Mouse (Mus musculus) heart, embryonic 16.5 days (tissue): Measurements from ENCODE around the gene Cox20. TPM values are rescaled to one million over a fixed set of nuclear protein-coding genes. Genes with fewer than 3 reads are reported as not detected.

Source experiments
- ATAC-seq: fragments of 200-750 bp; cut with Nextera tagmentation; replicated peaks from 2 replicates; pipeline ENCODE4 v1.8.0; 2017; ENCODE audit warnings: moderate number of reproducible peaks; ENCODE audit not compliant: insufficient read depth, low FRiP score; ENCODE audit errors: extremely low read depth
- H3K27ac ChIP-seq: fragments of 300-500 bp; sonication (generic); 2 replicates; pipeline ENCODE4 v1.5.1; 2014; ENCODE audit warnings: mild to moderate bottlenecking, low read length, control low read depth, moderate library complexity
- H3K27me3 ChIP-seq: fragments of 300-500 bp; sonication (generic); 2 replicates; pipeline ENCODE4 v1.6.1; 2014; ENCODE audit warnings: low read length, mixed read lengths; ENCODE audit not compliant: control insufficient read depth, insufficient read depth
- H3K36me3 ChIP-seq: fragments of 300-500 bp; sonication (generic); 2 replicates; pipeline ENCODE4 v1.6.1; 2014; ENCODE audit not compliant: control insufficient read depth, insufficient read depth
- H3K4me1 ChIP-seq: fragments of 300-500 bp; sonication (generic); 2 replicates; pipeline ENCODE4 v1.6.1; 2014; ENCODE audit warnings: low read length, mixed read lengths; ENCODE audit not compliant: control insufficient read depth, insufficient read depth
- H3K4me2 ChIP-seq: fragments of 300-500 bp; sonication (generic); 2 replicates; pipeline ENCODE4 v1.6.1; 2014; ENCODE audit warnings: low read depth, mild to moderate bottlenecking, control low read depth, low read length
- H3K4me3 ChIP-seq: fragments of 300-500 bp; sonication (generic); 2 replicates; pipeline ENCODE4 v1.5.1; 2014; ENCODE audit warnings: mild to moderate bottlenecking, control low read depth, low read length
- H3K9ac ChIP-seq: fragments of 300-500 bp; sonication (generic); 2 replicates; pipeline ENCODE4 v1.6.1; 2014; ENCODE audit warnings: low read length, control low read depth
- H3K9me3 ChIP-seq: fragments of 300-500 bp; sonication (generic); replicated peaks from 2 replicates; pipeline ENCODE4 v1.6.1; 2016; ENCODE audit warnings: low read length; ENCODE audit not compliant: control insufficient read depth
- WGBS: fragments of 180-500 bp; shearing (Covaris S2); extraction: QIAGEN DNeasy Blood & Tissue Kit; methylation state at CpG from one replicate; pipeline ENCODE4 v1.1.7; 2014; 5-methylcytosine and 5-hydroxymethylcytosine counted together
- polyA plus RNA-seq: library from polyadenylated mRNA; unstranded; fragments of >200 nt; fragmentation: Nextera tagmentation; extraction: Ambion mirVana; gene quantifications from 2 replicates; pipeline ENCODE4 v1.2.1, GENCODE M21; 2015

Gene Cox20
- polyA plus RNA-seq, 1 experiment from 2014 or later, result 268 TPM

GRCm38 (mm10) chr1:178318002-178318388 is 935 bp upstream of the Cox20 start:
- Histone ChIP-seq H3K4me3 (peak overlapping the region; percentile 85), H3K36me3 (peaks cover 13% of the 10 kb centered on the region), H3K9me3 (no peaks in the 10 kb centered on the region), H3K27me3 (no peaks in the 10 kb centered on the region), H3K9ac (peak overlapping the region; percentile 94), H3K27ac (peak overlapping the region; percentile 96), H3K4me2 (peak overlapping the region; percentile 89), H3K4me1 (peaks cover 28% of the 10 kb centered on the region)
- WGBS, result under 1% methylated on average over 17 of the region's 17 CpGs
- ATAC-seq, result peak; percentile 69

- ATAC-seq, result no peak
- H3K4me1 ChIP-seq, result peaks cover 28% of the 10 kb centered on the region
- peak overlapping the region; percentile 96 for H3K27ac ChIP-seq
- WGBS, result under 1% methylated on average over 12 of the region's 12 CpGs
- peaks cover 23% of the 10 kb centered on the region for H3K36me3 ChIP-seq
- no peaks in the 10 kb centered on the region for H3K9me3 ChIP-seq
- H3K4me2 ChIP-seq, result peak overlapping the region; percentile 89
- no peaks in the 10 kb centered on the region for H3K27me3 ChIP-seq
- H3K9ac ChIP-seq, result peak overlapping the region; percentile 94
- H3K4me3 ChIP-seq, result peak overlapping the region; percentile 85
These were observed 536 bp downstream of the Cox20 start for GRCm38 (mm10) chr1:178319295-178320037.

GRCm38 (mm10) chr1:178320038-178320722 is 1.2 kb downstream of the Cox20 start:
- Histone ChIP-seq H3K9me3 (no peaks in the 10 kb centered on the region), H3K27ac (peak overlapping the region; percentile 96), H3K4me1 (peaks cover 28% of the 10 kb centered on the region), H3K4me2 (peak overlapping the region; percentile 89), H3K27me3 (no peaks in the 10 kb centered on the region), H3K36me3 (peaks cover 29% of the 10 kb centered on the region), H3K4me3 (peak overlapping the region; percentile 85), H3K9ac (peak overlapping the region; percentile 94)
- no peak for ATAC-seq
- WGBS, result 12% methylated on average over 8 of the region's 8 CpGs

GRCm38 (mm10) chr1:178320723-178321590 is 2.0 kb downstream of the Cox20 start:
- no peaks in the 10 kb centered on the region for H3K9me3 ChIP-seq
- peak overlapping the region; percentile 89 for H3K4me2 ChIP-seq
- H3K9ac ChIP-seq, result peak overlapping the region; percentile 94
- peak overlapping the region; percentile 96 for H3K27ac ChIP-seq
- ATAC-seq, result no peak
- peak overlapping the region; percentile 85 for H3K4me3 ChIP-seq
- H3K27me3 ChIP-seq, result no peaks in the 10 kb centered on the region
- H3K4me1 ChIP-seq, result peaks cover 28% of the 10 kb centered on the region
- WGBS, result 28% methylated on average over 5 of the region's 5 CpGs
- peaks cover 29% of the 10 kb centered on the region for H3K36me3 ChIP-seq

GRCm38 (mm10) chr1:178321730-178322357 is 2.9 kb downstream of the Cox20 start:
- Histone ChIP-seq H3K4me3 (peak overlapping the region; percentile 85; the same call in 1 of the 2 replicates), H3K36me3 (peaks cover 30% of the 10 kb centered on the region), H3K4me1 (peaks cover 22% of the 10 kb centered on the region), H3K27me3 (no peaks in the 10 kb centered on the region), H3K27ac (peak overlapping the region; percentile 96), H3K9me3 (no peaks in the 10 kb centered on the region), H3K9ac (peak overlapping the region; percentile 94), H3K4me2 (peak overlapping the region; percentile 89)
- WGBS, result 61% methylated on average over 4 of the region's 4 CpGs
- no peak for ATAC-seq

- WGBS, result 78% methylated on average over 1 of the region's 1 CpGs
- H3K4me2 ChIP-seq, result no peak overlapping the region
- H3K27me3 ChIP-seq, result no peaks in the 10 kb centered on the region
- ATAC-seq, result no peak
- H3K27ac ChIP-seq, result no peak overlapping the region
- peaks cover 38% of the 10 kb centered on the region for H3K36me3 ChIP-seq
- no peak overlapping the region for H3K9ac ChIP-seq
- H3K4me3 ChIP-seq, result no peak overlapping the region
- H3K4me1 ChIP-seq, result peaks cover 22% of the 10 kb centered on the region
- no peaks in the 10 kb centered on the region for H3K9me3 ChIP-seq
These were observed 4.3 kb downstream of the Cox20 start for GRCm38 (mm10) chr1:178323235-178323634.

- Histone ChIP-seq H3K27me3 (no peaks in the 10 kb centered on the region), H3K4me1 (peaks cover 24% of the 10 kb centered on the region), H3K9ac (no peak overlapping the region), H3K4me2 (no peak overlapping the region), H3K36me3 (peaks cover 42% of the 10 kb centered on the region), H3K27ac (no peak overlapping the region), H3K9me3 (no peaks in the 10 kb centered on the region), H3K4me3 (no peak overlapping the region)
- WGBS, result 98% methylated on average over 1 of the region's 1 CpGs
- no peak for ATAC-seq
These were observed 5.6 kb downstream of the Cox20 start for GRCm38 (mm10) chr1:178324568-178324967.

GRCm38 (mm10) chr1:178326357-178326756 is 7.4 kb downstream of the Cox20 start:
- WGBS, result 80% methylated on average over 1 of the region's 1 CpGs

More at GRCm38 (mm10) chr1:178326357-178326756, 7.4 kb downstream of the Cox20 start:
- Histone ChIP-seq H3K4me2 (no peak overlapping the region), H3K4me3 (no peak overlapping the region), H3K4me1 (peaks cover 13% of the 10 kb centered on the region), H3K36me3 (peaks cover 53% of the 10 kb centered on the region), H3K27ac (no peak overlapping the region), H3K9ac (no peak overlapping the region), H3K9me3 (no peaks in the 10 kb centered on the region), H3K27me3 (no peaks in the 10 kb centered on the region)
- ATAC-seq, result no peak
